Mouse (Mus musculus): ENCODE results near the gene Rad51b. TPM values are rescaled to one million over a fixed set of nuclear protein-coding genes. Genes with fewer than 3 reads are reported as not detected.

Gene Rad51b
- polyA plus RNA-seq, 1 experiment from 2014 or later, result 7.7 TPM

DNA sequence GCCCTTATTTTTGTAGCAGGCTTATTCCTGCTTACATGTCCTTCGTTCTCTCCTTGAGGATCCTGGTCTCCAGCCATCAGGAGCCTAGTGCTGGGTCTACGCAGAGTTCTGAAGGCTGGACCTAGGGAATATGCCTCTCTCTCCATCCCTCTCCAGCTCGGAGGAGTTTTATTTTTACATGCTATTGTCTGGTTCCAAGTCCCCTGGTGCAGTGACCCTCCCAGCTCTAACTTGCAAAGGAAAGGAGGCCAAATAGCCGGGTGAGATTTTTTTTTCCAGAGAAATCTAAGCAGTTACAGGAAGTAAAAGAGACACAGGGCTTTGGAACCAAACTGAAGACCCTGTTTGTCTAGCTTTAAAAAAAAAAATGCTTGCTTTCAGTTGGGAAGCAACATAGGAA lies 477.5 kb downstream of the Rad51b start:
- WGBS, result 76% methylated on average over 4 of the region's 4 CpGs
- Histone ChIP-seq H3K4me2 (replicated peaks) (no peak overlapping the region), H3K36me3 (no peaks in the 10 kb centered on the region), H3K27me3 (no peaks in the 10 kb centered on the region), H3K9ac (no peak overlapping the region), H3K27ac (no peak overlapping the region), H3K4me3 (no peak overlapping the region), H3K4me1 (peaks cover 3% of the 10 kb centered on the region; the same call in 1 of the 2 replicates), H3K9me3 (no peaks in the 10 kb centered on the region)
- ATAC-seq (ENCODE audit: insufficient number of reproducible peaks, insufficient read depth, low FRiP score, low TSS enrichment), result no peak

DNA sequence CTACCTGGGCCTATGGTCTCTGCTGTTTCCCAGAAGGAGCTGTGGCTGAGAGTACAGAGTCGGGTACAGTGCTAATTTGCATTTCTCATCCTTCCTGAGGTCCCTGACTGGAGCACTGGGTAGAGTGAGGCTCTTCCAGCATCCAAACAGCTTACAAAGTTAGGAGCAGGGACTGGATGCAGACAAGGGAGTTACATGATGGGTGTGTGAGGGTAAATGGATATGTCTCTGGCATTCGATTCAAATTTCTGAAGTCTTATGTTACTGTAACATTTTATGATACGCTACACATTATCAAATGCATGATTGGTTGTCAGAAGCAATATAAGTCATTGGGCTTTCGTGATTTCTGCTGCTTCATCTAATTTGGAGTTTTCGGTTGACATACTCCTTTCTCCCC lies 479.7 kb downstream of the Rad51b start:
- no peak overlapping the region for H3K9ac ChIP-seq
- ATAC-seq (ENCODE audit: insufficient number of reproducible peaks, insufficient read depth, low FRiP score, low TSS enrichment), result no peak
- H3K36me3 ChIP-seq, result no peaks in the 10 kb centered on the region
- 63% methylated on average over 5 of the region's 5 CpGs for WGBS
- H3K27ac ChIP-seq, result peak overlapping the region; percentile 19; the same call in 1 of the 2 replicates
- peaks cover 8% of the 10 kb centered on the region; the same call in 1 of the 2 replicates for H3K4me1 ChIP-seq
- no peaks in the 10 kb centered on the region for H3K27me3 ChIP-seq
- H3K4me2 ChIP-seq (replicated peaks), result no peak overlapping the region
- no peaks in the 10 kb centered on the region for H3K9me3 ChIP-seq
- H3K4me3 ChIP-seq, result no peak overlapping the region

DNA sequence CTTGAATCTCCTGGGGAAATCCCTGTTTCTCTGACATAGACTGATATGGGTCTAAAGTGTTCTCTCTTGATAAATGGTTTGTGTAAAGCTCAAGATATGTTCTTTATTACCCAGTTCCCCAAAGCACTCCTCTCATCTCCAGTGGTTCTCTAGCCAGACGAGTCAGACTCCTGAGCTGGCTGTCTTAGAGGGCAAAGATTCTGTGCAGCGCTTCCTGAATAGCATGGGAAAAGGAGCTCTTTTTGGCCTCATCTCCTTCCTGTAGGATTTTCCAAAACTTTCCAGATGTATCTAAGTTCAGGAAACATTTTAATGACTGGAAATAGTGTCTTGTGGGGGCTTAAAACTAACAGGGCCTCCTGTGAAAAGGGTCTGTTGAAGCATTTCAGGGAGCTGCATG lies 483.7 kb downstream of the Rad51b start:
- Histone ChIP-seq H3K4me1 (peaks cover 5% of the 10 kb centered on the region; the same call in 1 of the 2 replicates), H3K9ac (no peak overlapping the region), H3K27ac (peak overlapping the region; percentile 46; the same call in 1 of the 2 replicates), H3K4me3 (no peak overlapping the region), H3K27me3 (no peaks in the 10 kb centered on the region), H3K9me3 (peaks cover 5% of the 10 kb centered on the region; the same call in 1 of the 2 replicates), H3K4me2 (replicated peaks) (no peak overlapping the region), H3K36me3 (no peaks in the 10 kb centered on the region)
- ATAC-seq (ENCODE audit: insufficient number of reproducible peaks, insufficient read depth, low FRiP score, low TSS enrichment), result no peak
- 53% methylated on average over 2 of the region's 2 CpGs for WGBS

DNA sequence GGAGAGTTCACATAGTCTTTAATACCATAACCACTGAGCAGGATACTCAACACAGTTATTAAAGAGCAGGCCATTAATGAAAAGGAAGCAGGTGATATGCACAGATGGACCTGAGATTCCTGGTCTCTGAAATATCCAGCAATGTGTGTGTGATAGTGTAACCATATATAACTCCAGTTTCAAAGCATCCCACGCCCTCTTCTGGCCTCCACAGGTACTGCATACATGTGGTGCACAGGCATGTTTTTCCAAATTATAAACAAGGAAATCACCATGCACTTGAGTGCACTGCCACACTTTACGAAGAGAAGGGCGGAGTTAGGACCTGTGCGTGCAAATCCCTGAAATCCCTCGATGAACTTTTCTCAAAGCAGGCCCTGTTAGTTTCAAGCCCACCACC lies 484.7 kb downstream of the Rad51b start:
- ATAC-seq (ENCODE audit: insufficient number of reproducible peaks, insufficient read depth, low FRiP score, low TSS enrichment), result no peak
- Histone ChIP-seq H3K4me3 (no peak overlapping the region), H3K27me3 (no peaks in the 10 kb centered on the region), H3K9me3 (peaks cover 5% of the 10 kb centered on the region; the same call in 1 of the 2 replicates), H3K27ac (no peak overlapping the region), H3K36me3 (no peaks in the 10 kb centered on the region), H3K4me1 (peaks cover 5% of the 10 kb centered on the region; the same call in 1 of the 2 replicates), H3K9ac (no peak overlapping the region), H3K4me2 (replicated peaks) (no peak overlapping the region)
- WGBS, result 84% methylated on average over 5 of the region's 5 CpGs

GRCm38 (mm10) chr12:79782444-79783117 lies 485.5 kb downstream of the Rad51b start:
- Histone ChIP-seq H3K9ac (no peak overlapping the region), H3K4me3 (no peak overlapping the region), H3K4me2 (replicated peaks) (no peak overlapping the region), H3K27me3 (no peaks in the 10 kb centered on the region), H3K27ac (no peak overlapping the region), H3K4me1 (peaks cover 7% of the 10 kb centered on the region; the same call in 1 of the 2 replicates), H3K9me3 (peaks cover 5% of the 10 kb centered on the region; the same call in 1 of the 2 replicates), H3K36me3 (no peaks in the 10 kb centered on the region)
- WGBS, result 93% methylated on average over 6 of the region's 6 CpGs
- ATAC-seq (ENCODE audit: insufficient number of reproducible peaks, insufficient read depth, low FRiP score, low TSS enrichment), result no peak

- 83% methylated on average over 7 of the region's 7 CpGs for WGBS
- Histone ChIP-seq H3K4me2 (replicated peaks) (no peak overlapping the region), H3K4me1 (peaks cover 12% of the 10 kb centered on the region; the same call in 1 of the 2 replicates), H3K27me3 (no peaks in the 10 kb centered on the region), H3K36me3 (no peaks in the 10 kb centered on the region), H3K4me3 (no peak overlapping the region), H3K9me3 (peaks cover 5% of the 10 kb centered on the region; the same call in 1 of the 2 replicates), H3K27ac (no peak overlapping the region), H3K9ac (no peak overlapping the region)
- no peak for ATAC-seq (ENCODE audit: insufficient number of reproducible peaks, insufficient read depth, low FRiP score, low TSS enrichment)
These were observed 487.1 kb downstream of the Rad51b start for GRCm38 (mm10) chr12:79784159-79784558.

GRCm38 (mm10) chr12:79785691-79786090 lies 488.6 kb downstream of the Rad51b start:
- H3K9ac ChIP-seq, result no peak overlapping the region
- peaks cover 12% of the 10 kb centered on the region; the same call in 1 of the 2 replicates for H3K4me1 ChIP-seq
- no peaks in the 10 kb centered on the region for H3K27me3 ChIP-seq
- peaks cover 5% of the 10 kb centered on the region; the same call in 1 of the 2 replicates for H3K9me3 ChIP-seq
- WGBS, result 99% methylated on average over 3 of the region's 3 CpGs
- H3K27ac ChIP-seq, result no peak overlapping the region
- H3K4me2 ChIP-seq (replicated peaks), result no peak overlapping the region
- H3K4me3 ChIP-seq, result no peak overlapping the region
- H3K36me3 ChIP-seq, result no peaks in the 10 kb centered on the region
- no peak for ATAC-seq (ENCODE audit: insufficient number of reproducible peaks, insufficient read depth, low FRiP score, low TSS enrichment)

GRCm38 (mm10) chr12:79787538-79787937 lies 490.5 kb downstream of the Rad51b start:
- Histone ChIP-seq H3K9ac (no peak overlapping the region), H3K9me3 (peaks cover 3% of the 10 kb centered on the region; the same call in 1 of the 2 replicates), H3K27me3 (no peaks in the 10 kb centered on the region), H3K4me1 (peaks cover 7% of the 10 kb centered on the region; the same call in 1 of the 2 replicates), H3K4me2 (replicated peaks) (no peak overlapping the region), H3K27ac (no peak overlapping the region), H3K4me3 (no peak overlapping the region), H3K36me3 (no peaks in the 10 kb centered on the region)
- no peak for ATAC-seq (ENCODE audit: insufficient number of reproducible peaks, insufficient read depth, low FRiP score, low TSS enrichment)
- WGBS, result 38% methylated on average over 10 of the region's 10 CpGs

DNA sequence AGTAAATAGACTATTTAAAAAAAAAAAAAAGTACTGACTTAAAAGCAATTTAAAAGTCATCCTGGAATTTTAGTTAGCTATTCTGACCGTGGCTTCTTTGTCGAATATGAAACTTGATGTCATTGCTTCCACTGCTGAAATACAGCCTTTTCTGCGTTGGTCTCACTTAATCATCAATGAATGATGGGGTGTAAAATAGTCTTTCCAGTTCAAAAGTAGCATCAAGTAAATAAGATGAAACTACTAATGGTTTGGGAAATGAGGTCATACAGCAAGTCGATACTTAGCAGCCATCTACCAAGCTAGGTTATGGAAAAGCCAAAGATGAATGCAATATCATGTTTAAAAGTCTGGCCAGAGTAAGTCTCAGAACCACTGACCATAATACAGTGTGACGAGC lies 491.3 kb downstream of the Rad51b start:
- peaks cover 7% of the 10 kb centered on the region; the same call in 1 of the 2 replicates for H3K4me1 ChIP-seq
- no peak overlapping the region for H3K4me2 ChIP-seq (replicated peaks)
- H3K4me3 ChIP-seq, result no peak overlapping the region
- no peak overlapping the region for H3K9ac ChIP-seq
- H3K9me3 ChIP-seq, result no peaks in the 10 kb centered on the region
- no peak for ATAC-seq (ENCODE audit: insufficient number of reproducible peaks, insufficient read depth, low FRiP score, low TSS enrichment)
- H3K36me3 ChIP-seq, result no peaks in the 10 kb centered on the region
- WGBS, result 83% methylated on average over 5 of the region's 5 CpGs
- H3K27ac ChIP-seq, result no peak overlapping the region
- no peaks in the 10 kb centered on the region for H3K27me3 ChIP-seq

- no peak overlapping the region for H3K4me3 ChIP-seq
- 78% methylated on average over 6 of the region's 6 CpGs for WGBS
- H3K27ac ChIP-seq, result no peak overlapping the region
- no peak overlapping the region for H3K4me2 ChIP-seq (replicated peaks)
- H3K9ac ChIP-seq, result no peak overlapping the region
- H3K27me3 ChIP-seq, result no peaks in the 10 kb centered on the region
- H3K4me1 ChIP-seq, result peaks cover 7% of the 10 kb centered on the region; the same call in 1 of the 2 replicates
- no peak for ATAC-seq (ENCODE audit: insufficient number of reproducible peaks, insufficient read depth, low FRiP score, low TSS enrichment)
- H3K36me3 ChIP-seq, result no peaks in the 10 kb centered on the region
- H3K9me3 ChIP-seq, result no peaks in the 10 kb centered on the region
These were observed 492.4 kb downstream of the Rad51b start for GRCm38 (mm10) chr12:79789481-79789880.

- ATAC-seq (ENCODE audit: insufficient number of reproducible peaks, insufficient read depth, low FRiP score, low TSS enrichment), result no peak
- no peaks in the 10 kb centered on the region for H3K4me1 ChIP-seq
- no peaks in the 10 kb centered on the region for H3K9me3 ChIP-seq
- no peaks in the 10 kb centered on the region for H3K27me3 ChIP-seq
- no peaks in the 10 kb centered on the region for H3K36me3 ChIP-seq
- H3K4me2 ChIP-seq (replicated peaks), result no peak overlapping the region
- no peak overlapping the region for H3K4me3 ChIP-seq
- 65% methylated on average over 8 of the region's 8 CpGs for WGBS
- H3K27ac ChIP-seq, result no peak overlapping the region
- H3K9ac ChIP-seq, result no peak overlapping the region
These were observed 496.3 kb downstream of the Rad51b start for GRCm38 (mm10) chr12:79793382-79793781.

- ATAC-seq (ENCODE audit: insufficient number of reproducible peaks, insufficient read depth, low FRiP score, low TSS enrichment), result no peak
- no peak overlapping the region for H3K4me2 ChIP-seq (replicated peaks)
- no peak overlapping the region for H3K4me3 ChIP-seq
- H3K4me1 ChIP-seq, result 0 out of 2 replicates have a peak, but pooled peaks cover 4% of the 10 kb centered on the region
- no peak overlapping the region for H3K9ac ChIP-seq
- no peak overlapping the region for H3K27ac ChIP-seq
- no peaks in the 10 kb centered on the region for H3K9me3 ChIP-seq
- H3K27me3 ChIP-seq, result no peaks in the 10 kb centered on the region
- 84% methylated on average over 4 of the region's 4 CpGs for WGBS
- no peaks in the 10 kb centered on the region for H3K36me3 ChIP-seq
These were observed 497.7 kb downstream of the Rad51b start for GRCm38 (mm10) chr12:79794802-79795201.

All from embryonic facial prominence, embryonic 12.5 days (tissue).